In genomic region chr17:65604315-65604714, GRCm38 (mm10) we compare ENCODE assay signal across 17 mouse cellular contexts. TPM values are rescaled to one million over a fixed set of nuclear protein-coding genes. Genes with fewer than 3 reads are reported as not detected.
DNase-seq lines count a peak whose midpoint lies in the region; ATAC-seq and TF ChIP-seq lines count a peak whose summit lies in the region.
"Had no signal": no experiment of that assay in that cellular context is flagged by ENCODE, and none has a peak within 500 bp of the region (broad histone marks: within the 10 kb centered on the region; RNA-seq: fewer than 3 reads in every experiment).

No protein-coding gene starts in this region.

- H3K4me3 ChIP-seq in layer of hippocampus, adult 2 months, result no peak overlapping the region
- H3K4me3 ChIP-seq in liver, embryonic 14.5 days (ENCODE audit: insufficient read depth in 1 of 2, low read depth in 2 of 2, low read length in 2 of 2), result no peak overlapping the region
- no peak overlapping the region for H3K4me3 ChIP-seq in kidney, adult 2 months (ENCODE audit: insufficient read depth, low read depth, low read length)
- no peak overlapping the region for H3K4me3 ChIP-seq in neural tube, embryonic 15.5 days (replicated peaks)
- H3K4me3 ChIP-seq: embryonic facial prominence, embryonic 10.5 days; heart, embryonic 13.5 days; hindbrain, embryonic 13.5 days; midbrain, embryonic 12.5 days had no signal

- POLR2A ChIA-PET in Patski (lab: Charles Lee), result no interaction called here

- no peak overlapping the region for H3K27ac ChIP-seq in layer of hippocampus, adult 2 months
- peak overlapping the region; percentile 15 for H3K27ac ChIP-seq in liver, embryonic 14.5 days
- no peak overlapping the region for H3K27ac ChIP-seq in kidney, adult 2 months (ENCODE audit: insufficient read depth, low read depth, low read length)
- no peak overlapping the region for H3K27ac ChIP-seq in neural tube, embryonic 15.5 days (replicated peaks)
- H3K27ac ChIP-seq: embryonic facial prominence, embryonic 10.5 days; heart, embryonic 13.5 days; hindbrain, embryonic 13.5 days; midbrain, embryonic 12.5 days had no signal

- in situ Hi-C loops in Patski (cut with MboI; ENCODE audit: low pct_unique_long_range_greater_than_20kb), result loop anchor here (25.0 kb wide), 1 partner anchor 508 kb away; the partner anchor contains the start of genes Ddx11, Ndufv2 and Washc1

- no peaks in the 10 kb centered on the region for H3K27me3 ChIP-seq in Patski
- H3K27me3 ChIP-seq in liver, embryonic 14.5 days (ENCODE audit: control insufficient read depth, insufficient read depth, low read length), result no peaks in the 10 kb centered on the region
- no peaks in the 10 kb centered on the region for H3K27me3 ChIP-seq in kidney, adult 2 months (replicated peaks; ENCODE audit: control insufficient read depth, insufficient read depth, low read length)
- H3K27me3 ChIP-seq in neural tube, embryonic 15.5 days (replicated peaks), result no peaks in the 10 kb centered on the region
- H3K27me3 ChIP-seq: heart, embryonic 13.5 days; hindbrain, embryonic 13.5 days; midbrain, embryonic 12.5 days had no signal

- CTCF ChIA-PET in Patski (lab: Charles Lee), result no interaction called here

- H3K4me1 ChIP-seq in liver, embryonic 14.5 days (replicated peaks; ENCODE audit: control insufficient read depth in 2 of 2, insufficient read depth in 2 of 2, low read length in 1 of 2), result peaks cover 46 to 57% of the 10 kb centered on the region in 2 experiments
- peaks cover 24% of the 10 kb centered on the region for H3K4me1 ChIP-seq in kidney, adult 2 months (ENCODE audit: control insufficient read depth, insufficient read depth, low read length)
- peaks cover 49% of the 10 kb centered on the region for H3K4me1 ChIP-seq in neural tube, embryonic 15.5 days

- no peak for DNase-seq in layer of hippocampus, adult 2 months (ENCODE audit: low spot score in 2 of 2)
- DNase-seq in layer of hippocampus, postnatal 14 days (ENCODE audit: low spot score in 2 of 2), result no peak
- no peak for DNase-seq in Patski (ENCODE audit: low read depth, low spot score)
- DNase-seq in liver, embryonic 14.5 days (ENCODE audit: low read depth in 3 of 3, low spot score in 3 of 3), result no peak
- peak; percentile 29 for DNase-seq in naive thymus-derived CD4-positive, alpha-beta T cell, adult 2 months (ENCODE audit: low read depth)
- no peak for DNase-seq in kidney, adult 2 months
- no peak for DNase-seq in urinary bladder, postnatal 10 days (ENCODE audit: low spot score)
- DNase-seq: cerebellum, adult 9-10 months; gastrocnemius, postnatal 36 days; kidney, adult 8-10 months; lung, adult 18-20 months had no signal

- TF ChIP-seq CTCF in layer of hippocampus, adult 2 months (conservative IDR thresholded peaks at IDR 0.05), result 0 out of 2 replicates have a peak, but pooled peaks have one; percentile 9
- TF ChIP-seq CTCF in Patski (IDR thresholded peaks at IDR 0.05), result no peak
- no peak for TF ChIP-seq CTCF in liver, embryonic 14.5 days (IDR thresholded peaks at IDR 0.05; ENCODE audit: low read depth)
- no peak for TF ChIP-seq CTCF in kidney, adult 2 months (conservative IDR thresholded peaks at IDR 0.05; ENCODE audit: insufficient read depth, insufficient read length, low read depth, low read length)

- no peak for TF ChIP-seq EP300 in liver, embryonic 14.5 days (IDR thresholded peaks at IDR 0.05; ENCODE audit: low read depth)

- no peak overlapping the region for H3K9ac ChIP-seq in liver, embryonic 14.5 days (replicated peaks)
- no peak overlapping the region for H3K9ac ChIP-seq in neural tube, embryonic 15.5 days (replicated peaks)
- H3K9ac ChIP-seq: heart, embryonic 13.5 days; hindbrain, embryonic 13.5 days; midbrain, embryonic 12.5 days had no signal

- no peak overlapping the region for H3K4me2 ChIP-seq in liver, embryonic 14.5 days (ENCODE audit: low read depth)
- H3K4me2 ChIP-seq in neural tube, embryonic 15.5 days, result no peak overlapping the region
- H3K4me2 ChIP-seq: heart, embryonic 13.5 days; hindbrain, embryonic 13.5 days; midbrain, embryonic 12.5 days had no signal

- no peaks in the 10 kb centered on the region for H3K36me3 ChIP-seq in liver, embryonic 14.5 days (replicated peaks; ENCODE audit: control insufficient read depth, insufficient read depth, low read depth)
- no peaks in the 10 kb centered on the region for H3K36me3 ChIP-seq in kidney, adult 2 months (ENCODE audit: control insufficient read depth, insufficient read depth, low read length)
- H3K36me3 ChIP-seq in neural tube, embryonic 15.5 days, result no peaks in the 10 kb centered on the region
- H3K36me3 ChIP-seq: heart, embryonic 13.5 days; hindbrain, embryonic 13.5 days; midbrain, embryonic 12.5 days had no signal

- TF ChIP-seq POLR2A in kidney, adult 2 months (IDR thresholded peaks at IDR 0.05; ENCODE audit: low read depth, low read length), result no peak

- no peaks in the 10 kb centered on the region for H3K9me3 ChIP-seq in liver, embryonic 14.5 days (ENCODE audit: control insufficient read depth, low read length)
- H3K9me3 ChIP-seq in neural tube, embryonic 15.5 days (replicated peaks), result no peaks in the 10 kb centered on the region
- H3K9me3 ChIP-seq: embryonic facial prominence, embryonic 10.5 days; heart, embryonic 13.5 days; hindbrain, embryonic 13.5 days; midbrain, embryonic 12.5 days had no signal

- peak; percentile 57 for ATAC-seq in Patski
- ATAC-seq in liver, embryonic 14.5 days (ENCODE audit: insufficient read depth), result no peak
- no peak for ATAC-seq in neural tube, embryonic 15.5 days (ENCODE audit: low FRiP score)

RNA-seq across cellular contexts. Expression of gene Vapa, which starts 9.0 kb away (rescaled TPM):
- total RNA-seq in layer of hippocampus, adult 2 months (2021), result 100 to 1,000 TPM; 131 to 137 TPM
- total RNA-seq in layer of hippocampus, postnatal 14 days (2021), result 100 to 1,000 TPM; 150 to 156 TPM
- 141 TPM for polyA plus RNA-seq in Patski (2021)
- 9.0 and 17.1 TPM in 2 replicates for polyA plus RNA-seq in liver, embryonic 14.5 days (2012; rRNA removed)
- 60.6 and 62.9 TPM in 2 replicates for polyA plus RNA-seq in liver, embryonic 14.5 days (2014; fragmentation: Nextera tagmentation; extraction: Ambion mirVana)
- 21.2 and 27.5 TPM in 2 replicates for polyA plus RNA-seq in kidney, adult 2 months (2012; rRNA removed)
- polyA plus RNA-seq in neural tube, embryonic 15.5 days (2015; fragmentation: Nextera tagmentation; extraction: Ambion mirVana), result 270 and 299 TPM in 2 replicates

RNA-seq across cellular contexts. Expression of gene Txndc2, which starts 37.7 kb away (rescaled TPM):
- not detected for total RNA-seq in layer of hippocampus, adult 2 months (2021)
- under 1 TPM in 1 of 2 experiments, not detected in 1; 0.36 TPM for total RNA-seq in layer of hippocampus, postnatal 14 days (2021)
- polyA plus RNA-seq in Patski (2021), result not detected
- polyA plus RNA-seq in liver, embryonic 14.5 days (2012; rRNA removed), result not detected in 2 replicates
- polyA plus RNA-seq in liver, embryonic 14.5 days (2014; fragmentation: Nextera tagmentation; extraction: Ambion mirVana), result not detected in 2 replicates
- 0.05 and 0.07 TPM in 2 replicates for polyA plus RNA-seq in kidney, adult 2 months (2012; rRNA removed)
- polyA plus RNA-seq in neural tube, embryonic 15.5 days (2015; fragmentation: Nextera tagmentation; extraction: Ambion mirVana), result 0.10 and 0.13 TPM in 2 replicates
- total RNA-seq: gastrocnemius, postnatal 36 days had no signal
- polyA plus RNA-seq: heart, embryonic 13.5 days; large intestine, adult 2 months had no signal
